Mouse (Mus musculus): ENCODE data around the gene Helz. TPM values are rescaled to one million over a fixed set of nuclear protein-coding genes. Genes with fewer than 3 reads are reported as not detected.

The Helz gene
- total RNA-seq, 1 experiment = 43.5 TPM

GRCm38 (mm10) chr11:107721057-107721456 is 173.3 kb downstream of the Helz start:
- H3K4me1 ChIP-seq (ENCODE audit: control insufficient read depth in 2 of 2, insufficient read depth in 2 of 2, low read length in 2 of 2, poor library complexity in 1 of 2) = peaks cover 0 to 1% of the 10 kb centered on the region in 2 experiments; a peak in 1 of 4 replicates
- H3K27ac ChIP-seq (ENCODE audit: insufficient read depth, low read depth, low read length, poor library complexity, severe bottlenecking) = no peak overlapping the region
- in situ Hi-C loops (cut with MboI; ENCODE audit: low sequenced_read_pairs in 2 of 2, unreplicated experiment in 2 of 2) = no loop called here
- H3K4me3 ChIP-seq (ENCODE audit: insufficient read depth in 1 of 2, low read depth in 1 of 2, low read length in 2 of 2, poor library complexity in 1 of 2, severe bottlenecking in 1 of 2) = no peak overlapping the region
- TF ChIP-seq MAFK (IDR thresholded peaks at IDR 0.05; ENCODE audit: insufficient read depth, low read depth, low read length) = no peak
- no peak for TF ChIP-seq ZNF384 (IDR thresholded peaks at IDR 0.05; ENCODE audit: low read depth, low read length)
- no peak for TF ChIP-seq CHD2 (IDR thresholded peaks at IDR 0.05; ENCODE audit: low read depth, low read length)
- no peak for TF ChIP-seq ZC3H11A (IDR thresholded peaks at IDR 0.05; ENCODE audit: borderline replicate concordance, low read depth, low read length)
- no peak for TF ChIP-seq HCFC1 (IDR thresholded peaks at IDR 0.05; ENCODE audit: borderline replicate concordance, insufficient read depth, low read length)
- no peak for DNase-seq (ENCODE audit: low read depth, low spot score)
- H3K9me3 ChIP-seq (ENCODE audit: control insufficient read depth, insufficient read depth, low read depth, low read length) = 0 out of 2 replicates have a peak, but pooled peaks cover 2% of the 10 kb centered on the region
- H3K36me3 ChIP-seq (ENCODE audit: control insufficient read depth, insufficient read depth, low read length, poor library complexity, severe bottlenecking) = no peaks in the 10 kb centered on the region
- H3K9ac ChIP-seq (ENCODE audit: insufficient read depth, low read depth, low read length, poor library complexity, severe bottlenecking) = no peak overlapping the region

- Histone ChIP-seq H3K36me3 (ENCODE audit: control insufficient read depth, insufficient read depth, low read length, poor library complexity, severe bottlenecking) (no peaks in the 10 kb centered on the region), H3K9ac (ENCODE audit: insufficient read depth, low read depth, low read length, poor library complexity, severe bottlenecking) (no peak overlapping the region), H3K4me3 (ENCODE audit: insufficient read depth in 1 of 2, low read depth in 1 of 2, low read length in 2 of 2, poor library complexity in 1 of 2, severe bottlenecking in 1 of 2) (no peak overlapping the region), H3K27ac (ENCODE audit: insufficient read depth, low read depth, low read length, poor library complexity, severe bottlenecking) (no peak overlapping the region), H3K9me3 (ENCODE audit: control insufficient read depth, insufficient read depth, low read depth, low read length) (0 out of 2 replicates have a peak, but pooled peaks cover 2% of the 10 kb centered on the region), H3K4me1 (ENCODE audit: control insufficient read depth in 2 of 2, insufficient read depth in 2 of 2, low read length in 2 of 2, poor library complexity in 1 of 2) (no peaks in the 10 kb centered on the region)
- in situ Hi-C loops (cut with MboI; ENCODE audit: low sequenced_read_pairs in 2 of 2, unreplicated experiment in 2 of 2) = no loop called here
- no peak for TF ChIP-seq CHD2 (IDR thresholded peaks at IDR 0.05; ENCODE audit: low read depth, low read length)
- TF ChIP-seq MAFK (IDR thresholded peaks at IDR 0.05; ENCODE audit: insufficient read depth, low read depth, low read length) = no peak
- no peak for TF ChIP-seq HCFC1 (IDR thresholded peaks at IDR 0.05; ENCODE audit: borderline replicate concordance, insufficient read depth, low read length)
- TF ChIP-seq ZC3H11A (IDR thresholded peaks at IDR 0.05; ENCODE audit: borderline replicate concordance, low read depth, low read length) = no peak
- no peak for TF ChIP-seq ZNF384 (IDR thresholded peaks at IDR 0.05; ENCODE audit: low read depth, low read length)
- DNase-seq (ENCODE audit: low read depth, low spot score) = no peak
Observed at GRCm38 (mm10) chr11:107724603-107725002, 176.9 kb downstream of the Helz start.

DNA sequence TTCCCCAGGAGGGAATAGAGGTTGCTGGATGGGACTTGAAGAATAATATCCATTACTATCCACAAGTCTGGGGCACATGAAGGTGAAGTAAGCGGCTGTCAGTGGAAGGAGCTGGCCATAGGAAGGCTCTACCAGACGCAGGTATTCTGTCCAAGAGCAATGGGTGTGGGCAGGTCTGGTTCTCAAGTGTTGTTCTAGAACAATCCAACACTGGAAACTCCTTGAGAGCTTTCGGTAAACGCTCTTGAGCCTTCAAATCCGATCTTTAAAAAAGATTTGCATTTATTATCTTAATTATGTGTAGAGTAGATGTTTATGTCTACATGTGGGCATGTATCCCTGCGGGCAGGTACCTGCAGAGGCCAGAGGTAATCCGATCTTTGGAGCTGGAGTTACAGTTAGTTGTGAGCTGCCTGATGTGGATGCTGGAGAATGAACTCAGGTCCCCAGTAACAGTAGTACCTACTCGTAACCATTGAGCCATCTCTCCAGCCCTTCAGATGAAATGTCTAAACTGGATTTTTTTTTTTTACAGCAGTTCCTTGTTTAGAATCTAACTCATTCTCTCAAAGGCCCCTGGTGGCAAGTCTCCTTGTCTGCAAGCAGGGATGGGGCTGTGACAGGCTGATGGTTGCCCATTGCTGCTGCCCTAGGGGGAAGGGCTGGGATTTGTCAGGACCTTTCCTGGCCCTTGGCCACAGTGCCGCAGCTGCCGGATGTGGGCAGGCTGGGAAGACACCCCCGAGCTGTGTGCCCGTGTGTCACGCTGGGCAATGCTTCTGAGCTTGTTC is 180.5 kb downstream of the Helz start:
- no peak overlapping the region for H3K27ac ChIP-seq (ENCODE audit: insufficient read depth, low read depth, low read length, poor library complexity, severe bottlenecking)
- H3K4me3 ChIP-seq (ENCODE audit: insufficient read depth in 1 of 2, low read depth in 1 of 2, low read length in 2 of 2, poor library complexity in 1 of 2, severe bottlenecking in 1 of 2) = no peak overlapping the region
- TF ChIP-seq HCFC1 (IDR thresholded peaks at IDR 0.05; ENCODE audit: borderline replicate concordance, insufficient read depth, low read length) = no peak
- TF ChIP-seq MAFK (IDR thresholded peaks at IDR 0.05; ENCODE audit: insufficient read depth, low read depth, low read length) = no peak
- no peak for TF ChIP-seq ZC3H11A (IDR thresholded peaks at IDR 0.05; ENCODE audit: borderline replicate concordance, low read depth, low read length)
- TF ChIP-seq ZNF384 (IDR thresholded peaks at IDR 0.05; ENCODE audit: low read depth, low read length) = no peak
- no peak for TF ChIP-seq CHD2 (IDR thresholded peaks at IDR 0.05; ENCODE audit: low read depth, low read length)
- in situ Hi-C loops (cut with MboI; ENCODE audit: low sequenced_read_pairs in 2 of 2, unreplicated experiment in 2 of 2) = no loop called here
- no peaks in the 10 kb centered on the region for H3K4me1 ChIP-seq (ENCODE audit: control insufficient read depth in 2 of 2, insufficient read depth in 2 of 2, low read length in 2 of 2, poor library complexity in 1 of 2)
- no peaks in the 10 kb centered on the region for H3K36me3 ChIP-seq (ENCODE audit: control insufficient read depth, insufficient read depth, low read length, poor library complexity, severe bottlenecking)
- no peak for DNase-seq (ENCODE audit: low read depth, low spot score)
- H3K9me3 ChIP-seq (ENCODE audit: control insufficient read depth, insufficient read depth, low read depth, low read length) = no peaks in the 10 kb centered on the region
- no peak overlapping the region for H3K9ac ChIP-seq (ENCODE audit: insufficient read depth, low read depth, low read length, poor library complexity, severe bottlenecking)

GRCm38 (mm10) chr11:107729141-107729540 is 181.4 kb downstream of the Helz start:
- H3K4me3 ChIP-seq (ENCODE audit: insufficient read depth in 1 of 2, low read depth in 1 of 2, low read length in 2 of 2, poor library complexity in 1 of 2, severe bottlenecking in 1 of 2) = no peak overlapping the region
- no peak for DNase-seq (ENCODE audit: low read depth, low spot score)
- H3K4me1 ChIP-seq (ENCODE audit: control insufficient read depth in 2 of 2, insufficient read depth in 2 of 2, low read length in 2 of 2, poor library complexity in 1 of 2) = no peaks in the 10 kb centered on the region
- no peak for TF ChIP-seq ZNF384 (IDR thresholded peaks at IDR 0.05; ENCODE audit: low read depth, low read length)
- no peak for TF ChIP-seq CHD2 (IDR thresholded peaks at IDR 0.05; ENCODE audit: low read depth, low read length)
- no peak for TF ChIP-seq ZC3H11A (IDR thresholded peaks at IDR 0.05; ENCODE audit: borderline replicate concordance, low read depth, low read length)
- TF ChIP-seq MAFK (IDR thresholded peaks at IDR 0.05; ENCODE audit: insufficient read depth, low read depth, low read length) = no peak
- TF ChIP-seq HCFC1 (IDR thresholded peaks at IDR 0.05; ENCODE audit: borderline replicate concordance, insufficient read depth, low read length) = no peak
- H3K36me3 ChIP-seq (ENCODE audit: control insufficient read depth, insufficient read depth, low read length, poor library complexity, severe bottlenecking) = no peaks in the 10 kb centered on the region
- no peak overlapping the region for H3K9ac ChIP-seq (ENCODE audit: insufficient read depth, low read depth, low read length, poor library complexity, severe bottlenecking)
- H3K27ac ChIP-seq (ENCODE audit: insufficient read depth, low read depth, low read length, poor library complexity, severe bottlenecking) = no peak overlapping the region
- in situ Hi-C loops (cut with MboI; ENCODE audit: low sequenced_read_pairs in 2 of 2, unreplicated experiment in 2 of 2) = no loop called here
- no peaks in the 10 kb centered on the region for H3K9me3 ChIP-seq (ENCODE audit: control insufficient read depth, insufficient read depth, low read depth, low read length)
